ENCODE assay signal across 14 mouse cellular contexts in genomic region chr1:182268317-182268716, GRCm38 (mm10). TPM values are rescaled to one million over a fixed set of nuclear protein-coding genes. Genes with fewer than 3 reads are reported as not detected.
A peak's percentile ranks its signal among the peaks of the same experiment; 100 is the strongest.
DNase-seq lines count a peak whose midpoint lies in the region; ATAC-seq and TF ChIP-seq lines count a peak whose summit lies in the region.
"Had no signal": no experiment of that assay in that cellular context is flagged by ENCODE, and none has a peak within 500 bp of the region (broad histone marks: within the 10 kb centered on the region; RNA-seq: fewer than 3 reads in every experiment).

No protein-coding gene starts in this region.

- no peak overlapping the region for H3K4me2 ChIP-seq in forebrain, embryonic 13.5 days
- peak overlapping the region; percentile 44; the same call in 1 of the 2 replicates for H3K4me2 ChIP-seq in liver, postnatal 0 days (ENCODE audit: low read depth, low read length)
- H3K4me2 ChIP-seq: lung, embryonic 14.5 days had no signal

- no peak overlapping the region for H3K9ac ChIP-seq in forebrain, embryonic 13.5 days
- no peak overlapping the region for H3K9ac ChIP-seq in liver, postnatal 0 days (replicated peaks)
- H3K9ac ChIP-seq: lung, embryonic 14.5 days had no signal

- no peaks in the 10 kb centered on the region for H3K9me3 ChIP-seq in forebrain, embryonic 13.5 days (replicated peaks)
- no peaks in the 10 kb centered on the region for H3K9me3 ChIP-seq in liver, postnatal 0 days (ENCODE audit: low read length)
- H3K9me3 ChIP-seq: G1E; megakaryocyte, embryonic 14.5 days had no signal

- peaks cover 14% of the 10 kb centered on the region for H3K4me1 ChIP-seq in forebrain, embryonic 13.5 days
- peaks cover 5% of the 10 kb centered on the region; the same call in 1 of the 2 replicates for H3K4me1 ChIP-seq in liver, postnatal 0 days (ENCODE audit: insufficient read depth)

- no peak; the same call in 1 of the 2 replicates for TF ChIP-seq EP300 in liver, postnatal 0 days (IDR thresholded peaks at IDR 0.05; ENCODE audit: low read depth)

- H3K27me3 ChIP-seq in forebrain, embryonic 13.5 days = no peaks in the 10 kb centered on the region
- H3K27me3 ChIP-seq in liver, postnatal 0 days (ENCODE audit: insufficient read depth, low read length) = no peaks in the 10 kb centered on the region

- DNase-seq in kidney, adult 18-20 months = peak; percentile 74
- DNase-seq in kidney, postnatal 36 days = peak; percentile 82 to 91
- peak; percentile 51 for DNase-seq in liver, postnatal 0 days
- no peak for DNase-seq in layer of hippocampus, adult 11-12 months (ENCODE audit: low spot score)
- no peak for DNase-seq in spleen, adult 18-20 months
- DNase-seq: adrenal gland, postnatal 14 days; heart, postnatal 14 days; lung, embryonic 14.5 days had no signal

- no peak overlapping the region for H3K4me3 ChIP-seq in forebrain, embryonic 13.5 days
- H3K4me3 ChIP-seq in liver, postnatal 0 days (ENCODE audit: low read depth, low read length) = no peak overlapping the region
- H3K4me3 ChIP-seq: megakaryocyte, embryonic 14.5 days; myocyte had no signal

- no peak for TF ChIP-seq CTCF in liver, postnatal 0 days (IDR thresholded peaks at IDR 0.05; ENCODE audit: low read depth)

- H3K27ac ChIP-seq in forebrain, embryonic 13.5 days = no peak overlapping the region
- H3K27ac ChIP-seq in liver, postnatal 0 days (ENCODE audit: low read depth) = 0 out of 2 replicates have a peak overlapping the region, but pooled peaks have one; percentile 2

- peaks cover 4% of the 10 kb centered on the region; the same call in 1 of the 2 replicates for H3K36me3 ChIP-seq in forebrain, embryonic 13.5 days (ENCODE audit: poor library complexity, severe bottlenecking)
- H3K36me3 ChIP-seq in liver, postnatal 0 days (replicated peaks; ENCODE audit: insufficient read depth, low read length) = 0 out of 2 replicates have a peak, but pooled peaks cover 1% of the 10 kb centered on the region

- ATAC-seq in forebrain, embryonic 13.5 days = peak; percentile 69; the same call in 1 of the 2 replicates
- peak; percentile 73 for ATAC-seq in liver, postnatal 0 days
- ATAC-seq in megakaryocyte-erythroid progenitor cell, adult 5-6 weeks (replicated peaks; ENCODE audit: low FRiP score, low TSS enrichment, poor library complexity, severe bottlenecking) = no peak
- ATAC-seq: inflammation-experienced regulatory T-cells, adult 6 months had no signal

- WGBS in forebrain, embryonic 13.5 days = 24% methylated on average over 4 of the region's 4 CpGs
- 48% methylated on average over 4 of the region's 4 CpGs for WGBS in liver, postnatal 0 days (ENCODE audit: insufficient replicate concordance)

RNA-seq across cellular contexts. Expression of gene Degs1, which starts 14.3 kb away (rescaled TPM):
- polyA plus RNA-seq in forebrain, embryonic 13.5 days (2015; fragmentation: Nextera tagmentation; extraction: Ambion mirVana) = 48.7 and 49.3 TPM in 2 replicates
- 96.4 and 96.8 TPM in 2 replicates for polyA plus RNA-seq in liver, postnatal 0 days (2015; fragmentation: Nextera tagmentation; extraction: Ambion mirVana)
- 37.5 and 39.8 TPM in 2 replicates for total RNA-seq in megakaryocyte-erythroid progenitor cell, adult 5-6 weeks (2014; fragmentation: Nextera tagmentation)
- 35.8 and 36.9 TPM in 2 replicates for total RNA-seq in megakaryocyte-erythroid progenitor cell, adult 5-6 weeks (2017)

Comparison
In these comparisons a context has a peak if more than half of its experiments do, and no peak if none do; other contexts are left out.
1. DNase-seq: peak in kidney, adult 18-20 months (single experiment), kidney, postnatal 36 days (2 of 2) and liver, postnatal 0 days (single experiment); none in layer of hippocampus, adult 11-12 months (single experiment) and spleen, adult 18-20 months (0 of 2).